Mouse (Mus musculus) embryonic fibroblast, embryonic 13.5 days (primary cell): Measurements from ENCODE around the gene E330009J07Rik.

Experiments used
- CTCF ChIP-seq: IDR thresholded peaks from 2 replicates; pipeline ENCODE4 v1.5.1; 2011; ENCODE audit warnings: mild to moderate bottlenecking, control low read depth, low read length, moderate library complexity, borderline replicate concordance; ENCODE audit not compliant: insufficient read depth
- POLR2A ChIP-seq: IDR thresholded peaks from 2 replicates; pipeline ENCODE4 v1.6.1; 2011; ENCODE audit warnings: low read depth, mild to moderate bottlenecking, control low read depth, low read length, moderate library complexity

DNA sequence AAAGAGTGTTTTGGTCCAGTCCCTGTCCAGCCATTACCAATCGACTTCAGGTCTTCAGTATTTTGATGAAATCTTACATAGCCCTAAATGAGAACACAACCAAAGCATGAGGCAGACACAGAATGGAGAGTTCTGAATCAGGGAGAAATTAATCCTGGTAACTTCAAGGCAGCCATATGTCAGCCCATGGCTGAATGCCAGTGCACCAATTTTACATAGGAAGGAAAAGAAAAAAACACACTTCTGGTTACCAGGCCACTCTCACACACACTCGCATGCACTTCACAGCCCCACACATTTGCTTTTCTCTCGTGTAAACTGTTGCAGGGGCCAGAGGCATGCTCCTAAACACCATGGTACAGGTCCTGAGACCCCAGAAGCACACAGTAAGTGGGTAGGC is 5.1 kb downstream of the E330009J07Rik start:
- no peak for TF ChIP-seq POLR2A
- TF ChIP-seq CTCF: no peak
